Mouse (Mus musculus) G1E (cell line): ENCODE results near the gene Fkbp8.

Experiments
- CTCF ChIP-seq: IDR thresholded peaks from 2 replicates; pipeline ENCODE4 v1.5.1; 2012; ENCODE audit warnings: low read depth, low read length, inconsistent platforms, mixed read lengths
- GATA1 ChIP-seq: IDR thresholded peaks from 2 replicates; pipeline ENCODE4 v1.6.1; 2012; ENCODE audit warnings: borderline replicate concordance, low read length, inconsistent platforms, mixed read lengths

DNA sequence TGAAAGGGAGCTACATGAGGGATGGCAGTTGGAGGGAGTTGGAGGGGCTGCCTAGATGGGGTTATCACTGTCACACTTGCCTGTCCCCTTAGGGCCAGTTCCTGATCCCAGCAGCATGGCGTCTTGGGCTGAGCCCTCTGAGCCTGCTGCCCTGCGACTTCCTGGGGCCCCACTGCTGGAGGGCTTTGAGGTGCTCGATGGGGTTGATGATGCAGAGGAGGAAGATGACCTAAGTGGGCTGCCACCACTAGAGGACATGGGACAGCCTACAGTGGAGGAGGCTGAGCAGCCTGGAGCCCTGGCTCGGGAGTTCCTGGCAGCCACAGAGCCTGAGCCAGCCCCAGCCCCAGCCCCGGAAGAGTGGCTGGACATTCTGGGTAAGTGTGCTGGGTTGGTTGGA, 1.8 kb downstream of the Fkbp8 start:
- TF ChIP-seq CTCF = no peak
- no peak for TF ChIP-seq GATA1
